Mouse (Mus musculus): ENCODE measurements around the gene Gm4312. TPM values are rescaled to one million over a fixed set of nuclear protein-coding genes. Genes with fewer than 3 reads are reported as not detected.
"Not testable (repeated sequence)": the region's sequence is repeated elsewhere in the genome, so short reads cannot be mapped to it uniquely, and the experiment has no call there.

Gm4312 gene
- not detected in 2 replicates for polyA plus RNA-seq (2016; fragmentation: Nextera tagmentation; extraction: Ambion mirVana)

- no CpG with 5 or more reads among the region's 2 CpGs for WGBS
Observed at GRCm38 (mm10) chr10:100382460-100382859, at the start of gene Gm4312. Gene Gm4312, minus strand, starts transcription at chr10:100382560.

GRCm38 (mm10) chr10:100427592-100427991, 45.2 kb upstream of the Gm4312 start:
- DNase-seq (ENCODE audit: low spot score), result no peak
- H3K27ac ChIP-seq, result no peak overlapping the region
- 94% methylated on average over 2 of the region's 2 CpGs for WGBS
- no peaks in the 10 kb centered on the region for H3K4me1 ChIP-seq (replicated peaks)
- no peaks in the 10 kb centered on the region for H3K27me3 ChIP-seq (ENCODE audit: insufficient read depth, poor library complexity, severe bottlenecking)
- no peaks in the 10 kb centered on the region for H3K9me3 ChIP-seq
- H3K4me3 ChIP-seq, result no peak overlapping the region
- H3K36me3 ChIP-seq, result no peaks in the 10 kb centered on the region

More at GRCm38 (mm10) chr10:100382460-100382859, at the start of gene Gm4312:
- not testable (repeated sequence) for H3K27me3 ChIP-seq (ENCODE audit: insufficient read depth, poor library complexity, severe bottlenecking); H3K4me3 ChIP-seq; H3K27ac ChIP-seq; H3K36me3 ChIP-seq; H3K4me1 ChIP-seq (replicated peaks); H3K9me3 ChIP-seq; DNase-seq (ENCODE audit: low spot score)

- WGBS, result 90% methylated on average over 7 of the region's 7 CpGs
- no peak for DNase-seq (ENCODE audit: low spot score)
- Histone ChIP-seq H3K27ac (no peak overlapping the region), H3K27me3 (ENCODE audit: insufficient read depth, poor library complexity, severe bottlenecking) (no peaks in the 10 kb centered on the region), H3K9me3 (no peaks in the 10 kb centered on the region), H3K36me3 (no peaks in the 10 kb centered on the region), H3K4me1 (replicated peaks) (no peaks in the 10 kb centered on the region), H3K4me3 (no peak overlapping the region)
Observed at GRCm38 (mm10) chr10:100415566-100415965, 33.2 kb upstream of the Gm4312 start.

GRCm38 (mm10) chr10:100402301-100402700, 19.9 kb upstream of the Gm4312 start:
- not testable (repeated sequence) for H3K9me3 ChIP-seq; H3K36me3 ChIP-seq; DNase-seq (ENCODE audit: low spot score); H3K27ac ChIP-seq; H3K4me1 ChIP-seq (replicated peaks); H3K4me3 ChIP-seq; H3K27me3 ChIP-seq (ENCODE audit: insufficient read depth, poor library complexity, severe bottlenecking)
- WGBS, result 91% methylated on average over 6 of the region's 6 CpGs

GRCm38 (mm10) chr10:100361038-100361437, 21.3 kb downstream of the Gm4312 start, which contains the start of gene Gm4307:
Gene Gm4307, plus strand, starts transcription at chr10:100361338.
- H3K27me3 ChIP-seq (ENCODE audit: insufficient read depth, poor library complexity, severe bottlenecking); DNase-seq (ENCODE audit: low spot score); H3K4me1 ChIP-seq (replicated peaks); H3K27ac ChIP-seq; H3K36me3 ChIP-seq; H3K9me3 ChIP-seq; H3K4me3 ChIP-seq: not testable (repeated sequence)
- WGBS, result no CpG with 5 or more reads among the region's 3 CpGs

GRCm38 (mm10) chr10:100356841-100357240, 25.5 kb downstream of the Gm4312 start:
- H3K9me3 ChIP-seq; H3K4me3 ChIP-seq; H3K36me3 ChIP-seq; H3K27ac ChIP-seq; DNase-seq (ENCODE audit: low spot score); H3K27me3 ChIP-seq (ENCODE audit: insufficient read depth, poor library complexity, severe bottlenecking); H3K4me1 ChIP-seq (replicated peaks): not testable (repeated sequence)
- WGBS, result 83% methylated on average over 2 of the region's 2 CpGs

GRCm38 (mm10) chr10:100350793-100351192, 31.6 kb downstream of the Gm4312 start, which contains the start of gene Gm4305:
Gene Gm4305, plus strand, starts transcription at chr10:100351093.
- DNase-seq (ENCODE audit: low spot score); H3K4me1 ChIP-seq (replicated peaks); H3K36me3 ChIP-seq; H3K27me3 ChIP-seq (ENCODE audit: insufficient read depth, poor library complexity, severe bottlenecking); H3K4me3 ChIP-seq; H3K27ac ChIP-seq; H3K9me3 ChIP-seq: not testable (repeated sequence)
- no CpG with 5 or more reads among the region's 3 CpGs for WGBS

- H3K36me3 ChIP-seq; H3K9me3 ChIP-seq; DNase-seq (ENCODE audit: low spot score); H3K27me3 ChIP-seq (ENCODE audit: insufficient read depth, poor library complexity, severe bottlenecking); H3K27ac ChIP-seq; H3K4me3 ChIP-seq; H3K4me1 ChIP-seq (replicated peaks): not testable (repeated sequence)
- no CpG with 5 or more reads among the region's 3 CpGs for WGBS
Observed at GRCm38 (mm10) chr10:100345672-100346071, 36.7 kb downstream of the Gm4312 start, which contains the start of gene Gm4303. Gene Gm4303, plus strand, starts transcription at chr10:100345972.

- not testable (repeated sequence) for H3K36me3 ChIP-seq; H3K4me1 ChIP-seq (replicated peaks); H3K9me3 ChIP-seq; H3K27ac ChIP-seq; DNase-seq (ENCODE audit: low spot score); H3K4me3 ChIP-seq; H3K27me3 ChIP-seq (ENCODE audit: insufficient read depth, poor library complexity, severe bottlenecking)
- no CpG with 5 or more reads among the region's 3 CpGs for WGBS
Observed at GRCm38 (mm10) chr10:100340536-100340935, 41.8 kb downstream of the Gm4312 start, which contains the start of gene Gm4302. Gene Gm4302, plus strand, starts transcription at chr10:100340836.

GRCm38 (mm10) chr10:100335376-100335775, 47.0 kb downstream of the Gm4312 start, which contains the start of gene Gm4301:
Gene Gm4301, plus strand, starts transcription at chr10:100335676.
- H3K4me1 ChIP-seq (replicated peaks); H3K4me3 ChIP-seq; DNase-seq (ENCODE audit: low spot score); H3K9me3 ChIP-seq; H3K27me3 ChIP-seq (ENCODE audit: insufficient read depth, poor library complexity, severe bottlenecking); H3K27ac ChIP-seq; H3K36me3 ChIP-seq: not testable (repeated sequence)
- no CpG with 5 or more reads among the region's 2 CpGs for WGBS

Other genes with a start within 250 kb of the Gm4312 start
- not detected in 2 replicates for gene Gm4301, start 46.9 kb downstream of the Gm4312 start, polyA plus RNA-seq (2016; fragmentation: Nextera tagmentation; extraction: Ambion mirVana)
- gene Gm4302, start 41.7 kb downstream of the Gm4312 start, polyA plus RNA-seq (2016; fragmentation: Nextera tagmentation; extraction: Ambion mirVana), result not detected in 2 replicates
- not detected in 2 replicates for gene Gm4303, start 36.6 kb downstream of the Gm4312 start, polyA plus RNA-seq (2016; fragmentation: Nextera tagmentation; extraction: Ambion mirVana)
- gene Gm4305, start 31.5 kb downstream of the Gm4312 start, polyA plus RNA-seq (2016; fragmentation: Nextera tagmentation; extraction: Ambion mirVana), result not detected in 2 replicates
- not detected in 2 replicates for gene Gm4307, start 21.2 kb downstream of the Gm4312 start, polyA plus RNA-seq (2016; fragmentation: Nextera tagmentation; extraction: Ambion mirVana)
- 15.5 and 20.1 TPM in 2 replicates for gene Tmtc3, start 104.8 kb upstream of the Gm4312 start, polyA plus RNA-seq (2016; fragmentation: Nextera tagmentation; extraction: Ambion mirVana)
- gene Cep290, start 105.0 kb upstream of the Gm4312 start, polyA plus RNA-seq (2016; fragmentation: Nextera tagmentation; extraction: Ambion mirVana), result 3.3 and 4.5 TPM in 2 replicates
- gene 4930430F08Rik, start 207.9 kb upstream of the Gm4312 start, polyA plus RNA-seq (2016; fragmentation: Nextera tagmentation; extraction: Ambion mirVana), result 9.0 and 9.4 TPM in 2 replicates
- gene 1700017N19Rik, start 207.9 kb upstream of the Gm4312 start, polyA plus RNA-seq (2016; fragmentation: Nextera tagmentation; extraction: Ambion mirVana), result not detected in 2 replicates